Mouse (Mus musculus): Measurements from ENCODE around the gene Iba57.

- TF ChIP-seq CTCF (IDR thresholded peaks at IDR 0.05; ENCODE audit: control insufficient read depth, insufficient read depth, insufficient read length) = no peak
- TF ChIP-seq MAX (IDR thresholded peaks at IDR 0.05) = no peak
- no peak for TF ChIP-seq CEBPB (IDR thresholded peaks at IDR 0.05; ENCODE audit: low read depth)
- no peak for TF ChIP-seq MYOD1 (IDR thresholded peaks at IDR 0.05; ENCODE audit: control insufficient read depth, insufficient read length, low read depth)
- TF ChIP-seq USF1 (IDR thresholded peaks at IDR 0.05; ENCODE audit: low read depth) = no peak
- TF ChIP-seq MYOG (IDR thresholded peaks at IDR 0.05; ENCODE audit: control insufficient read depth, extremely low read depth, insufficient read length) = no peak
These were observed 24.7 kb downstream of the Iba57 start for GRCm38 (mm10) chr11:59138537-59139486.
